Mouse (Mus musculus): ENCODE measurements around the gene Nadk2.

The Nadk2 gene

DNA sequence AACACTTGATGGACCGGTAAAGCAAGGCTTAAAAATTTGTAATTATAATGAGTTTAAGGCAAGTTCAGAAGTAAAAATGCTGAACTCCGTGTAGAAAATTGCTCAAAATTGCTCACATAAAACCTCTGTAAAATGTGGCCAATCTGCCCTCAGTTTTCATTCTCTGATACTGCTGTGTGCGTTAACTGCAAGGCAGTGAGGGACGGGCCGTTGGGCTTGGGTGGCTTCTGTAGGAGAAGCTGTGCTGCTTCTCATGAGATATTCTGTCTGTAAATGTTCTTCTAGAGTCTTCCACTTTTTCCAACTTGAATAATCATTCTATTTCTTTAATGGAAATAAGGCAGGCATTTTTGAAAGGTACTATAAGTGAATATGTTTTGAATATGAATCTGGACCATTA, 8.6 kb downstream of the Nadk2 start:
- no peaks in the 10 kb centered on the region for H3K27me3 ChIP-seq (ENCODE audit: control insufficient read depth, insufficient read depth, low read length, poor library complexity, severe bottlenecking)
- H3K36me3 ChIP-seq (ENCODE audit: control insufficient read depth, insufficient read depth, low read length, poor library complexity, severe bottlenecking): no peaks in the 10 kb centered on the region
- DNase-seq (ENCODE audit: low read depth, low spot score): no peak

DNA sequence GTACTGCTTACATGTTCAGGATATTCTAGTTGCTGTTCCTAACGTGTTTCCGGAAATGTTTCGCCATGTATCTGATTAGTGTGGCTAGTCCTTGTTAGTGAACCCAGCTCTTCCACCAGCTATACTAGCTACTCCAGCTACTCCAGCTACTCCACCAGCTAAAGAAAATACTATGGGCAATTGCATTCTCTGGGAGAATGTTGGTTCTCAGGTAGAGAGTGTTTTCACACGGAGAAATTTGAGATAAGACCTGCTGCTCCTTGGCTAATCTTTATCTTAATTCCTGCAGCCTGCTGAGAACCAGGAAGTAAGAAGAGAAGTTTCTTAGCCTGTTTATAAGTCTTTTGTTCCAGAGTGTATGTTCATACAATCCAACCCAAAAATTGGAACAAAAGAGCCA, 9.1 kb downstream of the Nadk2 start:
- no peaks in the 10 kb centered on the region for H3K36me3 ChIP-seq (ENCODE audit: control insufficient read depth, insufficient read depth, low read length, poor library complexity, severe bottlenecking)
- DNase-seq (ENCODE audit: low read depth, low spot score): no peak
- H3K27me3 ChIP-seq (ENCODE audit: control insufficient read depth, insufficient read depth, low read length, poor library complexity, severe bottlenecking): no peaks in the 10 kb centered on the region

DNA sequence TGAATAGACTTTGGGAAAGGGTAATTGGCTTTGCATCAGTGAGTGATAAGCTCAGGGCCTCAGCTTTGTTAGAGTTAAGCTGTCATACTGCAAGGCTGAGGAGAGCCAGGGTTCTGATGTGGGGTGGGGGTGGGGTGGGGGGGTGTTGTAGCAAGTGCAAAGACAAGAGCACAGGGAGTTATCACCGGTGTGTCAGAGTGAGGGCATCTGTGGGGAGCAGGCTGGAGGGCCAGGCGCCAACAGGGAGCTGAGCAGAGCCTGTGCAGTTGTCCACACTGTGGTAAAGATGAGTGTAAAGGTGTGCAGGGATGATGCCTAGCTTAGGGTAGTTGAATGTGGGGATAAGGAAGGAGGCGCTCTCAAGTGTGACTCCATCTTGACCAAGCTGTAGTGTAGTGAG, 10.2 kb downstream of the Nadk2 start:
- Histone ChIP-seq H3K36me3 (ENCODE audit: control insufficient read depth, insufficient read depth, low read length, poor library complexity, severe bottlenecking) (no peaks in the 10 kb centered on the region), H3K27me3 (ENCODE audit: control insufficient read depth, insufficient read depth, low read length, poor library complexity, severe bottlenecking) (no peaks in the 10 kb centered on the region)
- DNase-seq (ENCODE audit: low read depth, low spot score): no peak

DNA sequence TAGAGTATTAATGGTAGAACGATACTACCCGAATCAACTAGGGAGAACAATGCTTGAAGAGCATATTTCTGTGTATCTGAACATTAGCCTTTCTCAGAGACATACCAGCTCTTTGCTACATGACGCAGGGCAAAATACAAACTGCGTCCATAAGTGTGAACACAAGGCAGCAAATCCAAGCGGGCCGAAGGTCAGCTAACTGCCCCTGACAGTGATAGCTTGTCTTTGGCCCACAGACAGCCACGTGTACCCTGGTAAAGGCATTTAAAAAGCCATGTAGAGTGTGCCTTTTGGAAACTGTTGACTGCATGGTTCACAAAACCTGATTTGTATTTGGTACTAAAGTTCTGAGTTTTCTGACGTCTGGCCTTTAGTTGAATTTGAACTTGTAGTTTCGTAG, 11.7 kb downstream of the Nadk2 start:
- H3K27me3 ChIP-seq (ENCODE audit: control insufficient read depth, insufficient read depth, low read length, poor library complexity, severe bottlenecking): no peaks in the 10 kb centered on the region
- H3K36me3 ChIP-seq (ENCODE audit: control insufficient read depth, insufficient read depth, low read length, poor library complexity, severe bottlenecking): 0 out of 2 replicates have a peak, but pooled peaks cover 2% of the 10 kb centered on the region
- DNase-seq (ENCODE audit: low read depth, low spot score): no peak

DNA sequence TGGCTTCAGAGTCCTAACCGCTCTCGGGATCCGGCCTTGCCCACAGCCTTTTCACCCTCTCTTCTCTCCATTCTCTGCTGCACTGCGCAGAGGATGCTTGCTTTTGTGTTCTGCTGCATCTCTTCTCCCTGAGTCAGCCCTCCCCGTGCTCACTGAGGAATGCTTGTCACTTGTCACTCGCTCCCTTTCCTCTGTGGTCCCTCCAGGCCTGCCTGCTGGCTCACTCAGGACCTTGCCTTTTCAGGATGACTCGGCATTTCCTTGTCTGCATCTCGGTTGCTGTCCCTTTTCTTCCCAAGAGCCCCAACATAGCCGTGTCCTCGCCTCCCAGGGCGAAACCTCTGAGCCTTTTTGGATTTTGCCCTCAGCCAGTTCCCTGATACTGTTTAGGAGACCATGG, 15.8 kb downstream of the Nadk2 start:
- H3K27me3 ChIP-seq (ENCODE audit: control insufficient read depth, insufficient read depth, low read length, poor library complexity, severe bottlenecking): no peaks in the 10 kb centered on the region
- H3K36me3 ChIP-seq (ENCODE audit: control insufficient read depth, insufficient read depth, low read length, poor library complexity, severe bottlenecking): 0 out of 2 replicates have a peak, but pooled peaks cover 2% of the 10 kb centered on the region
- no peak for DNase-seq (ENCODE audit: low read depth, low spot score)

DNA sequence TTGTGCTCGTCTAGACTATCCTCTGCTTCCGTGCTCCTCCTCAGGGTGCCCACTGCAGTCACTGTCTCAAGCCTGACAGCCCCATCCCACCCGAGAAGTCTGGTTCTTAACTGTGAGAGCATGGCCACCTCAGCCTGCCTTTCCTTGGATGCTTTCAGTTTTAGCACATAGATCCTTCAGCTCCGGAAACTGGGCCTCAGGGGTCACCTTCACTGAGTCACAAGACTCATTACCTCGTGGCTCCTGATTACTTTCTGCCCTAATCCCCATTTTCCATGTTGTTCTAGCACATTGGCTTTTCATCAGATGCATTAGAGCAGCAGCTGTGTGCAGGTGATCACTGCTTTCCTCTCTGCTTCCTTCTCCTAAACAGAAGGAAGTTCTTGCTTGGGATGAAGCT, 16.4 kb downstream of the Nadk2 start:
- no peaks in the 10 kb centered on the region for H3K27me3 ChIP-seq (ENCODE audit: control insufficient read depth, insufficient read depth, low read length, poor library complexity, severe bottlenecking)
- H3K36me3 ChIP-seq (ENCODE audit: control insufficient read depth, insufficient read depth, low read length, poor library complexity, severe bottlenecking): 0 out of 2 replicates have a peak, but pooled peaks cover 2% of the 10 kb centered on the region
- no peak for DNase-seq (ENCODE audit: low read depth, low spot score)

DNA sequence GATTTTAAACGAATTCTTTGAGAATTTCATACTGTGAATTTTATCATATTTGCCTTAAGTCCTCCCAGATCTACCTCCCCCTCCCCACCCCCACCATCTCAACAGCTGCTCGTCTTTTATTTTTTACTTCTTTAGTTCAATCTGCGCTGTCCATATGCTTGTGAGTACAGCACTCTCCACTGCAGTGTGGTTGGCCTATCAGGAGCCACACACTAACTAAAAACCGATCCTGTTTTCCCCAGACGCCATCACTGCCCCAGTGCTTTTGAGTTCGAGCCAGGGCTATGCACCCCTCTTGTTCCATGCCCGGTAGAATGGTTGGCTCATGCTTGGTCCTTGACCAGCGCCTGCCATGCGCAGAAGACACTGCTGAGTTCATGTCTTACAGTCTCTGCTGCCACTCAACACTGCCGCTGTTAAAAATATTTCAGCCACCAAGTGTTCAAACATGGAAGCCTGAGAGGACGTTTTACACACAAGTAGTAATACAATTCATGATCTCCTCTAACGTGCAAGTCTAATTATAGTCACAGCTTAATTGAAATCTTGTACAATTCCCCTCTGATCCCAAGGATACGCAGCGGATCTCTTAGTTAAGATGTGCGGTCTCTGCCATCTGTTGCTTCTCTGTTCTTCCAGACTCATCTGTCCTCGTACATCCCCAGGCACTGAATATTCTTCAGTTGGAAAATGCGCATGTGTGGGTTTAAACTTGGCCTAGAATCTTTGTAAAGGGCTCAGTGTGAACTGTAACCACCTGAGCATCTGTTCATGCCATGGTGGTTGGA, 17.0 kb downstream of the Nadk2 start:
- H3K36me3 ChIP-seq (ENCODE audit: control insufficient read depth, insufficient read depth, low read length, poor library complexity, severe bottlenecking): peaks cover 2% of the 10 kb centered on the region; the same call in 1 of the 2 replicates
- no peak for DNase-seq (ENCODE audit: low read depth, low spot score)
- no peaks in the 10 kb centered on the region for H3K27me3 ChIP-seq (ENCODE audit: control insufficient read depth, insufficient read depth, low read length, poor library complexity, severe bottlenecking)

DNA sequence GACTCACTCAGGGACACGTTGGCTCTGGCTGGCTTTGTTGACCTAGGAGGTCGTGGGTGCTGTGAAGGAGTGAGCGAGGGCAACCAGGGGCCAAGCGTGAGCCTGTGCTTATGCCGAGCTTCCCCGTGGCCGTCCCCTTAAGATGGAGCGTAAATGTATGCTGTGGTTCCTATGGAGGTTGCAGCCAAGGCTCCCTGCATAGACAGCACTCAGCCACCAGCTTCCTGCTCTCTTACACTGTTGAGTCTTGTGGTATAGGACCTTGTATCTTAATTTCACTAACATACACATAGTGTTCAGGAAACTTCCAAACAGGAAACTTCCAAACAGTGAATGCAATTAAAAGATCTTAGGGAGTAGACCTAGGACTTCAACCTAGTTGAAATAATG, 17.6 kb downstream of the Nadk2 start:
- no peak for DNase-seq (ENCODE audit: low read depth, low spot score)
- Histone ChIP-seq H3K36me3 (ENCODE audit: control insufficient read depth, insufficient read depth, low read length, poor library complexity, severe bottlenecking) (peaks cover 6% of the 10 kb centered on the region; the same call in 1 of the 2 replicates), H3K27me3 (ENCODE audit: control insufficient read depth, insufficient read depth, low read length, poor library complexity, severe bottlenecking) (no peaks in the 10 kb centered on the region)

DNA sequence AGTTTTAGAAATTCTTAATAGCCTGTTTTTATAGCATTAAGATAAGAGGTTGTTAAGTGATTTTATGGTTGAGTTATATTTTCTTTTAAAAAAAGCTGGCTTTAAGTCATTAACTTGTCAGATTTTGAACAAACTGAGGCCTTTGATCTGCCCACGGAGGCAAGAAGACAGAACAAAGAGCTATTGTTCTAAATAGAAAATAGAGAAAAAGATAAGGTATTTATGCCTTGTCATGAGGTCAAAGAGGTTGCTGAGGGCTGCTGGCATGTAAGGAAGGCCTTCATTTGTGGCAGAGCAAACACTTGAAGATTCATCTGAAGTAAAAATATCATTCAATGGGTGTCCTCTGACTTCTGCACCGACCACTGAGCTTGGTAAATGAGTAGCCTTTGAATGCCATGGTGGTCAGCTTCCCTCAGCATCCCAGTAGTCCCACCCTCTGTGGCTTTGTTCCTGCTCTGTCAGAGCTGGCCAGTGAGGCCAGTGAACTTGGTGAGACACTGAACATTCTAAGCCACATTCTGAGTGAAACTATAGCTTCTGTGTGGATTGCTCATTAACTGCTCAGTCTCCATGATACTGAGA, 18.2 kb downstream of the Nadk2 start:
- no peak for DNase-seq (ENCODE audit: low read depth, low spot score)
- H3K27me3 ChIP-seq (ENCODE audit: control insufficient read depth, insufficient read depth, low read length, poor library complexity, severe bottlenecking): no peaks in the 10 kb centered on the region
- peaks cover 6% of the 10 kb centered on the region; the same call in 1 of the 2 replicates for H3K36me3 ChIP-seq (ENCODE audit: control insufficient read depth, insufficient read depth, low read length, poor library complexity, severe bottlenecking)

DNA sequence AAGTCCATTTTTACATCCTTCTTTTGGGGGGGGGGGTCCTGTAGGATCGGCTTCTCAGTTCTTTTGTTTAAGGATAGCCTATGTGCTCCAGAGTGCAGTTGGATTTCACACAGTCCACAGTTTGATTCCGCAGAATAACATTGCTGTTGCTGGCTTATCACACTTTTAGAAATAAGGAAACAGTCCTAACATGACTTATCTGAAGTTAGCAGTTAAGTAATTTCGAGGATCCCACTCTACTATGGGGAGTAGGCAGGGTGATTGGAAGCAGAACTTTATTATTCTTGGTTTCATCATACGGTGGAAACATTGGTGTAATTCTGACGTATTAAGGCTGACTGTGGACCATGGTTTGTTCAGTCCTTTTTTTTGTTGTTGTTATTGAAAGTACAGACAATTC, 19.6 kb downstream of the Nadk2 start:
- Histone ChIP-seq H3K36me3 (ENCODE audit: control insufficient read depth, insufficient read depth, low read length, poor library complexity, severe bottlenecking) (peaks cover 6% of the 10 kb centered on the region; the same call in 1 of the 2 replicates), H3K27me3 (ENCODE audit: control insufficient read depth, insufficient read depth, low read length, poor library complexity, severe bottlenecking) (no peaks in the 10 kb centered on the region)
- no peak for DNase-seq (ENCODE audit: low read depth, low spot score)

DNA sequence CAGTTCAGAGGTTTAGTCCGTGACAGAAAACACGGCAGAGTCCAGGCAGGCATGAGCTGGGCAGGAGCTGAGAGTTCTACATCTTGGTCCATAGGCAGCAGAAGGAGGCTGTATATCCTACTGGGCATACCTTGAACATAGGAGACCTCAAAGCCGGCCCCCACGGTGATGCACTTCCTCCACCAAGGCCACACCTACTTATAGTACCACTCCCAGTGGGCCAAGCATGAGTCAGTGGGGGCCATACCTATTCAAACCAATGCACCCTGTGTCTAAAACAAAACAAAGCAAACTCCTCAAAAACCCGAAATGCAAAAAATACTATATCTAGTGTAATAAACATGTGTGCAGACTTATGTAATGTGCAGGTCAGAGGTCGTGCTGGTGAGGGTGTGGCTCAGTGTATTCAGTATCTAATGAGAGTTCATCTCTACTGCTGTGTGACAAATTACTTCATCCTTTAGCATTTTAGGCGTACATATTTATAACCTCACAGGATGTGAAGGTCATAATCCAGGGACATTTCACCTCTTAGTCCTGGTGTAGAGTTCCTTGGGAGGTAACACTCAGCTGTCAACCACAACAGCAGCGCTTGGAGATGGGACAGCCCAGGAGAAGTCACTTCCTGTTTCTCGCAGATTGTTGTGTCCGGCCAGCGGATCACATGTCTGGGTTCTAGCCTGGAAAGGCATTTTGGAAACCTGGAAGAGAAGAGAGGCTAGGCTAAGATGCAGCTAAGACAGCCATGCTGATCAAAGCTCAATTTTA, 22.7 kb downstream of the Nadk2 start:
- H3K27me3 ChIP-seq (ENCODE audit: control insufficient read depth, insufficient read depth, low read length, poor library complexity, severe bottlenecking): no peaks in the 10 kb centered on the region
- DNase-seq (ENCODE audit: low read depth, low spot score): no peak

DNA sequence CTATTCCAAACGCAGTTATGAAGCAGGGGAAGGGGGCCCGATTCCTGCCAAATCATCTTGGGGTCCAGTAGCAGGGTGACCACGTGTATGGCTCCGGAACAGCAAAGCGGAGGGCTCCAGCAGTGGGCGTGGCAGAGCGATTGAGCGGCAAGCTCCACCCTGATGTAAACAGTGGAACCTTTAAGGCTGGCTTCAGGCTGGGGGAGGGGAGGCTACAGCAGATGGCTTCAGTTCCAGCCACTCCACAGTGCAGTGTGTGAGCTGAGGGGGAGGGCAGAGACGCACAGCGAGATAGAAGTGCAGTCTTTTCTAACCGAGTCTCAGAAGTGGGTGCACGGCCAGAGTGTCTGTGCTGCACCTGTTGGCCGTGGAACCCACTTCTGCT, 23.3 kb downstream of the Nadk2 start:
- DNase-seq (ENCODE audit: low read depth, low spot score): no peak
- no peaks in the 10 kb centered on the region for H3K27me3 ChIP-seq (ENCODE audit: control insufficient read depth, insufficient read depth, low read length, poor library complexity, severe bottlenecking)
- H3K36me3 ChIP-seq (ENCODE audit: control insufficient read depth, insufficient read depth, low read length, poor library complexity, severe bottlenecking): peaks cover 4% of the 10 kb centered on the region; the same call in 1 of the 2 replicates

More for the DNA sequence above, 22.7 kb downstream of the Nadk2 start:
- H3K36me3 ChIP-seq (ENCODE audit: control insufficient read depth, insufficient read depth, low read length, poor library complexity, severe bottlenecking): peaks cover 4% of the 10 kb centered on the region; the same call in 1 of the 2 replicates

DNA sequence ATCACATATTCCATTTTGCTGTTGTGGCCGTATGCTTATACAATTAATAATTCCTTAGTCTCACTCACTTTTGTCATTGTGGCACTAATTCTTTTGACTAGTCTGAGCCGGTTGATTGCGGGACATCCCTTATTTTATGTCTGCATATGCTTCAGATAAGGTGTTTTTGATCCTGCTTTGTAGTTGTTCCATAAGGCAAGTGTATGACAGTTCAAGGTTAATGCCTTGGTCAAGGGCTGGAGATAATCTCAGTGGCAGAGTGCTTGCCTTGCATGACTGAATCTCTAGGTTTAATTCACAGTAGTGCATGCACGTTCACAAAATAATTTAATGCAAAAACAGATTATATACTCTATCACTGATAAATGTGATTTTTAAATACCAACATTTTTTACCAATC, 25.8 kb downstream of the Nadk2 start:
- Histone ChIP-seq H3K27me3 (ENCODE audit: control insufficient read depth, insufficient read depth, low read length, poor library complexity, severe bottlenecking) (no peaks in the 10 kb centered on the region), H3K36me3 (ENCODE audit: control insufficient read depth, insufficient read depth, low read length, poor library complexity, severe bottlenecking) (peaks cover 9% of the 10 kb centered on the region; the same call in 1 of the 2 replicates)
- no peak for DNase-seq (ENCODE audit: low read depth, low spot score)

DNA sequence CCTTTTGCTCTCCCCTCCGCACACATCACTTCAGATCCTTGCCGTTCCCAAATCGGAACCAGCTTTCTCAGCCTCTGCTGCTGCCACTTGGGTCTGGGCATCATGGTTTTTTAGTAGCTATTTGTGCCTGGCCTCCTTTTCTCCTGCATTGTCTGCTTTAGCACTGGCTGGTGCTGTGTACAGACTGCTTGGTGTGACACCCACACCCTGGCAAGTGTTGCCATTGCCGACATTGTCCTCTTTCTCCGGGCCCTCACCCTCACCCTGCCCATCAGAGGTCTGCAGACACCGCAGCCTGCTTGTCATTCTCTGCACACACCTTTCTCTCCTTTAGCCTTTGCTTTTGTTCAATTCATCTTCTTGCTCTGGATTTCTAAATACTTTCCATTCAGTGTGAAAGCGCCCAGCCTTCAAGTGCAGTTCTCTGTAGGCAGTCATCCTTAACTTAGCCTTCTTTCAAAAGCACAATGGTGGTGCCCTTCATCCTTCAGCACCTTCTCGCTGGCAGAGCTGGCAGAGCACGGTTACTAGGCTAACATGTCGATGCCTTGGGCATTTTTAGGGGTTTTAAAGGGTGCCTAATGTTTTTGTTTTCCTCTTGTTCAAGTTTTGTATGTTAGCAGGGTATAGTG, 29.5 kb downstream of the Nadk2 start:
- Histone ChIP-seq H3K36me3 (ENCODE audit: control insufficient read depth, insufficient read depth, low read length, poor library complexity, severe bottlenecking) (peaks cover 5% of the 10 kb centered on the region), H3K27me3 (ENCODE audit: control insufficient read depth, insufficient read depth, low read length, poor library complexity, severe bottlenecking) (no peaks in the 10 kb centered on the region)
- no peak for DNase-seq (ENCODE audit: low read depth, low spot score)

Data from splenic B cell, adult 2 months (primary cell).